Mouse (Mus musculus) monocyte, adult 5-6 weeks (primary cell): ENCODE measurements at regions not wholly inside any gene's neighbourhood (a gene's known extent, or its start where the extent isn't known, plus 50 kb on each side); places are given as distances from the start of the nearest gene placed in this dataset.
A peak's percentile ranks its signal among the peaks of the same experiment; 100 is the strongest.

ENCODE experiments used
- ATAC-seq: fragments of 153-309, 156-312 bp; replicated peaks from 2 replicates; pipeline ENCODE4 v1.8.0; 2017; ENCODE audit warnings: mild to moderate bottlenecking; ENCODE audit not compliant: low TSS enrichment, insufficient number of reproducible peaks, severe bottlenecking, poor library complexity, low FRiP score

- no peak for ATAC-seq
Measured at GRCm38 (mm10) chr11:24332241-24332640, 254.4 kb downstream of the Bcl11a start.

GRCm38 (mm10) chr11:24333111-24333510, 255.3 kb downstream of the Bcl11a start:
- no peak for ATAC-seq

GRCm38 (mm10) chr11:24335256-24335655, 257.4 kb downstream of the Bcl11a start:
- ATAC-seq = no peak

GRCm38 (mm10) chr11:24338111-24338510, 260.3 kb downstream of the Bcl11a start:
- ATAC-seq = no peak

- no peak for ATAC-seq
Measured at GRCm38 (mm10) chr11:24339061-24339460, 261.2 kb downstream of the Bcl11a start.

GRCm38 (mm10) chr11:24340677-24341076, 262.8 kb downstream of the Bcl11a start:
- ATAC-seq = no peak

- ATAC-seq = no peak
Measured at GRCm38 (mm10) chr11:24341650-24342049, 263.8 kb downstream of the Bcl11a start.

- ATAC-seq = no peak
Measured at GRCm38 (mm10) chr11:24342176-24342575, 264.3 kb downstream of the Bcl11a start.

GRCm38 (mm10) chr11:24342732-24343131, 264.9 kb downstream of the Bcl11a start:
- ATAC-seq = no peak

GRCm38 (mm10) chr11:24347225-24347624, 269.4 kb downstream of the Bcl11a start:
- no peak for ATAC-seq

- no peak for ATAC-seq
Measured at GRCm38 (mm10) chr11:24348741-24349140, 270.9 kb downstream of the Bcl11a start.

- ATAC-seq = no peak
Measured at GRCm38 (mm10) chr11:24349967-24350643, 272.2 kb downstream of the Bcl11a start.

- ATAC-seq = no peak
Measured at GRCm38 (mm10) chr11:24350839-24351238, 273.0 kb downstream of the Bcl11a start.

GRCm38 (mm10) chr11:24352071-24352470, 274.2 kb downstream of the Bcl11a start:
- no peak for ATAC-seq

GRCm38 (mm10) chr11:24353056-24353455, 275.2 kb downstream of the Bcl11a start:
- no peak for ATAC-seq

- peak; percentile 69 for ATAC-seq
Measured at GRCm38 (mm10) chr11:24357388-24357787, 279.5 kb downstream of the Bcl11a start.

GRCm38 (mm10) chr11:24359086-24359485, 281.2 kb downstream of the Bcl11a start:
- no peak for ATAC-seq

GRCm38 (mm10) chr11:24361998-24362687, 284.3 kb downstream of the Bcl11a start:
- ATAC-seq = 0 out of 2 replicates have a peak, but pooled peaks have one; percentile 25

GRCm38 (mm10) chr11:24362688-24363035, 284.8 kb downstream of the Bcl11a start:
- no peak for ATAC-seq
